Mouse (Mus musculus) CH12.LX (cell line): Measurements from ENCODE around the gene Card10. TPM values are rescaled to one million over a fixed set of nuclear protein-coding genes. Genes with fewer than 3 reads are reported as not detected.

ENCODE experiments used
- DNase-seq: peaks from one replicate; pipeline ENCODE4 v3.0.0-alpha.2; 2013; ENCODE audit errors: extremely low read depth
- H3K27ac ChIP-seq: 2 replicates; pipeline ENCODE4 v1.5.1; 2012; ENCODE audit warnings: low read depth, mild to moderate bottlenecking, control low read depth, moderate library complexity; ENCODE audit not compliant: insufficient read depth
- H3K27me3 ChIP-seq: replicated peaks from 2 replicates; pipeline ENCODE3; 2012; ENCODE audit warnings: inconsistent platforms
- H3K36me3 ChIP-seq, 2 experiments: replicated peaks in 1 of 2; 2 replicates each; pipeline versions ENCODE3 to v1.6.1; 2012; ENCODE audit warnings: inconsistent platforms in 1 of 2, low read length in 1 of 2, mild to moderate bottlenecking in 1 of 2, mixed read lengths in 1 of 2, moderate library complexity in 1 of 2; ENCODE audit not compliant: control insufficient read depth in 1 of 2, insufficient read depth in 1 of 2
- H3K4me1 ChIP-seq, 2 experiments: 2 replicates each; pipeline ENCODE4 v1.6.1; 2012; ENCODE audit warnings: inconsistent platforms in 1 of 2, moderate library complexity in 1 of 2; ENCODE audit not compliant: insufficient read depth in 2 of 2, control insufficient read depth in 1 of 2
- H3K4me2 ChIP-seq: 2 replicates; pipeline ENCODE4 v1.6.1; 2012; ENCODE audit warnings: low read depth, mild to moderate bottlenecking, control low read depth; ENCODE audit not compliant: poor library complexity, insufficient read depth, severe bottlenecking
- H3K4me3 ChIP-seq, 3 experiments: fragments of 150-350 bp in 1 of 3; sonication (generic) in 1 of 3; replicated peaks in 1 of 3; 2 replicates each; pipeline versions ENCODE3 to v1.5.1; 2011 to 2012; ENCODE audit warnings: low read depth in 2 of 3, low read length in 2 of 3, mild to moderate bottlenecking in 2 of 3, moderate library complexity in 2 of 3, control low read depth in 1 of 3, improper control_type of control experiment in 1 of 3, inconsistent platforms in 1 of 3, mixed read lengths in 1 of 3; ENCODE audit not compliant: poor library complexity in 1 of 3
- H3K79me2 ChIP-seq: replicated peaks from 2 replicates; pipeline ENCODE4 v1.6.1; 2012; ENCODE audit warnings: mild to moderate bottlenecking, moderate library complexity; ENCODE audit not compliant: control insufficient read depth, poor library complexity, insufficient read depth, severe bottlenecking; ENCODE audit errors: extremely low read depth
- H3K9ac ChIP-seq: 2 replicates; pipeline ENCODE4 v1.6.1; 2012; ENCODE audit warnings: low read depth, mild to moderate bottlenecking, control low read depth, moderate library complexity; ENCODE audit not compliant: insufficient read depth
- H3K9me3 ChIP-seq: replicated peaks from 2 replicates; pipeline ENCODE3; 2012; ENCODE audit warnings: low read length, inconsistent platforms, mixed read lengths
- CHD2 ChIP-seq: IDR thresholded peaks from 2 replicates; pipeline ENCODE4 v1.6.1; 2011; ENCODE audit warnings: low read length, improper control_type of control experiment
- CTCF ChIP-seq, 2 experiments: IDR thresholded peaks in 1 of 2; conservative IDR thresholded peaks in 1 of 2; 2 replicates each; pipeline ENCODE4 v1.5.1; 2011 to 2012; ENCODE audit warnings: low read depth in 2 of 2, low read length in 2 of 2, improper control_type of control experiment in 1 of 2, inconsistent platforms in 1 of 2, mild to moderate bottlenecking in 1 of 2, moderate library complexity in 1 of 2
- EP300 ChIP-seq: IDR thresholded peaks from 2 replicates; pipeline ENCODE4 v1.6.1; 2011; ENCODE audit warnings: low read length, improper control_type of control experiment
- ETS1 ChIP-seq: conservative IDR thresholded peaks from 2 replicates; pipeline ENCODE4 v1.6.1; 2012; ENCODE audit warnings: low read depth, mild to moderate bottlenecking, inconsistent platforms, low read length, improper control_type of control experiment, moderate library complexity
- HCFC1 ChIP-seq: IDR thresholded peaks from 2 replicates; pipeline ENCODE4 v1.6.1; 2012; ENCODE audit warnings: low read depth, mild to moderate bottlenecking, inconsistent platforms, low read length, improper control_type of control experiment
- IRF4 ChIP-seq: IDR thresholded peaks from 2 replicates; pipeline ENCODE4 v1.6.1; 2014; ENCODE audit warnings: low read depth, mild to moderate bottlenecking, inconsistent platforms, low read length, improper control_type of control experiment
- JUND ChIP-seq: conservative IDR thresholded peaks from 2 replicates; pipeline ENCODE4 v1.6.1; 2011; ENCODE audit warnings: low read depth, low read length, improper control_type of control experiment
- KAT2A ChIP-seq: IDR thresholded peaks from 2 replicates; pipeline ENCODE4 v1.6.1; 2012; ENCODE audit warnings: low read length, improper control_type of control experiment, inconsistent platforms; ENCODE audit not compliant: insufficient replicate concordance
- MAFK ChIP-seq: IDR thresholded peaks from 2 replicates; pipeline ENCODE4 v1.6.1; 2011; ENCODE audit warnings: low read length, improper control_type of control experiment; ENCODE audit not compliant: insufficient replicate concordance
- MAX ChIP-seq: IDR thresholded peaks from 2 replicates; pipeline ENCODE4 v1.6.1; 2011; ENCODE audit warnings: low read length, improper control_type of control experiment
- MYC ChIP-seq: IDR thresholded peaks from 2 replicates; pipeline ENCODE4 v1.6.1; 2011; ENCODE audit warnings: low read depth, mild to moderate bottlenecking, improper control_type of control experiment, low read length
- NELFE ChIP-seq: IDR thresholded peaks from 2 replicates; pipeline ENCODE4 v1.6.1; 2011; ENCODE audit warnings: low read depth, low read length, improper control_type of control experiment
- POLR2A ChIP-seq: IDR thresholded peaks from 2 replicates; pipeline ENCODE4 v1.6.1; 2011; ENCODE audit warnings: low read depth, mild to moderate bottlenecking, improper control_type of control experiment, low read length
- RCOR1 ChIP-seq: conservative IDR thresholded peaks from 2 replicates; pipeline ENCODE4 v1.6.1; 2012; ENCODE audit warnings: low read depth, mild to moderate bottlenecking, inconsistent platforms, low read length, improper control_type of control experiment
- SIN3A ChIP-seq: IDR thresholded peaks from 2 replicates; pipeline ENCODE4 v1.6.1; 2012; ENCODE audit warnings: low read length, improper control_type of control experiment, inconsistent platforms
- SMC3 ChIP-seq: IDR thresholded peaks from 2 replicates; pipeline ENCODE4 v1.6.1; 2011; ENCODE audit warnings: low read depth, low read length, improper control_type of control experiment
- UBTF ChIP-seq: IDR thresholded peaks from 2 replicates; pipeline ENCODE4 v1.6.1; 2012; ENCODE audit warnings: low read depth, mild to moderate bottlenecking, inconsistent platforms, low read length, improper control_type of control experiment, moderate library complexity
- dilution Hi-C: fragments of 300-500 bp; cut with MboI; formaldehyde crosslinking; loops from 2 replicates; pipeline ENCODE4 v1.14.3; 2020; ENCODE audit warnings: low sequenced_read_pairs; ENCODE audit not compliant: extremely low pct_unique_long_range_greater_than_20kb, extremely low pct_ligation_motif_present
- in situ Hi-C: fragments of 300-500 bp; cut with MboI; formaldehyde crosslinking; loops from 3 replicates; pipeline ENCODE4 v1.14.3; 2019; ENCODE audit warnings: low sequenced_read_pairs, low pct_ligation_motif_present, low pct_unique_long_range_greater_than_20kb, mixed read lengths
- polyA plus RNA-seq: library from polyadenylated mRNA; unstranded; fragments of >175 nt; gene quantifications from 2 replicates; pipeline ENCODE4 v1.2.1, GENCODE M21; 2012; ENCODE audit warnings: low read depth; ENCODE audit not compliant: insufficient read length
- total RNA-seq, 2 experiments: library from RNA; depleted of rRNA; stranded (reverse); fragments of 300-350 nt in 1 of 2; fragments of >200 nt in 1 of 2; gene quantifications; 2 replicates each; pipeline ENCODE4 v1.2.3; 2012 to 2014

Gene Card10
- total and polyA plus RNA-seq, 3 experiments: 0.08 TPM; not detected in 2

GRCm38 (mm10) chr15:78808980-78809379 is 6.1 kb upstream of the Card10 start:
- Histone ChIP-seq H3K27ac (no peak overlapping the region), H3K36me3 (no peaks in the 10 kb centered on the region), H3K4me2 (no peak overlapping the region), H3K4me3 (no peak overlapping the region), H3K9ac (no peak overlapping the region), H3K79me2 (no peaks in the 10 kb centered on the region), H3K9me3 (no peaks in the 10 kb centered on the region), H3K27me3 (peaks cover 76% of the 10 kb centered on the region), H3K4me1 (peaks cover 6 to 20% of the 10 kb centered on the region in 2 experiments)
- TF ChIP-seq JUND: no peak
- no peak for TF ChIP-seq UBTF
- TF ChIP-seq MAX: no peak
- no peak for TF ChIP-seq MYC
- TF ChIP-seq ETS1: no peak
- TF ChIP-seq KAT2A: no peak
- TF ChIP-seq RCOR1: no peak
- no peak for TF ChIP-seq CTCF (conservative IDR thresholded peaks at IDR 0.05 in 1 of 2, IDR thresholded peaks at IDR 0.05 in 1 of 2; ENCODE audit: low read depth in 2 of 2, low read length in 2 of 2)
- no peak for TF ChIP-seq CHD2
- TF ChIP-seq NELFE: no peak
- TF ChIP-seq IRF4: no peak
- dilution Hi-C loops (no loop called here), in situ Hi-C loops (no loop called here)
- no peak for DNase-seq

GRCm38 (mm10) chr15:78807141-78807540 is 4.3 kb upstream of the Card10 start:
- H3K27ac ChIP-seq: no peak overlapping the region
- H3K79me2 ChIP-seq: no peaks in the 10 kb centered on the region
- H3K4me2 ChIP-seq: no peak overlapping the region
- no peak overlapping the region for H3K4me3 ChIP-seq
- in situ Hi-C loops: no loop called here
- TF ChIP-seq SIN3A (no peak), IRF4 (no peak), POLR2A (no peak), ETS1 (no peak), CHD2 (no peak), SMC3 (no peak), MAFK (no peak), EP300 (no peak), CTCF (conservative IDR thresholded peaks at IDR 0.05 in 1 of 2, IDR thresholded peaks at IDR 0.05 in 1 of 2; ENCODE audit: low read depth in 2 of 2, low read length in 2 of 2) (no peak), HCFC1 (no peak)
- peaks cover 21 to 39% of the 10 kb centered on the region in 2 experiments for H3K4me1 ChIP-seq
- H3K36me3 ChIP-seq: no peaks in the 10 kb centered on the region
- DNase-seq: no peak
- dilution Hi-C loops: no loop called here
- H3K9me3 ChIP-seq: peaks cover 3% of the 10 kb centered on the region
- H3K9ac ChIP-seq: no peak overlapping the region
- H3K27me3 ChIP-seq: peaks cover 84% of the 10 kb centered on the region
